In the genomic region with DNA sequence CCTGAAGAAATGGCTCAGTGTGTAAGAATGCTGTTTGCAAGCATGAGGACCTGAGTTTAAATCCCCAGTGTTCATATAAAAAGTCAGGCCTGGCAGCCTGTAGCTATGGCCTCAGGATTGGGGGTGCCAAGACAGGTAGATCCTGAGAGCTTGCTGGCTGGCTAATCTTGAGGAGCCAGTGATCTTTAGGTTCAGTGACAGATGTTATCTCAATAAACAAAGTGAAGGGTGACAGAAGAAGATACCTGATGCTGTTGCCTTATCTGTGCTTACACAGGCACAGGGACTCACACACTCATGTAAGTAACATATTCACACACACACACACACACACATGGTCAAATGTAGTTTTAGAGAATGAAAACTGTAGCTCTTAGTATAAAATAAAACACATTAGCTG, we compare ENCODE assay signal across 20 mouse cellular contexts.
DNase-seq lines count a peak whose midpoint lies in the region; ATAC-seq and TF ChIP-seq lines count a peak whose summit lies in the region.
"Had no signal": no experiment of that assay in that cellular context is flagged by ENCODE, and none has a peak within 500 bp of the region (broad histone marks: within the 10 kb centered on the region; RNA-seq: fewer than 3 reads in every experiment).

No protein-coding gene starts in this region.

- H3K4me2 ChIP-seq in liver, embryonic 14.5 days (ENCODE audit: low read depth): no peak overlapping the region
- no peak overlapping the region for H3K4me2 ChIP-seq in hindbrain, postnatal 0 days (ENCODE audit: low read depth, low read length)
- no peak overlapping the region for H3K4me2 ChIP-seq in hindbrain, embryonic 12.5 days (replicated peaks)
- H3K4me2 ChIP-seq: embryonic facial prominence, embryonic 12.5 days; forebrain, embryonic 15.5 days; heart, embryonic 12.5 days; hindbrain, embryonic 15.5 days had no signal

- TF ChIP-seq EP300 in MEL (IDR thresholded peaks at IDR 0.05; ENCODE audit: low read depth in 1 of 2, low read length in 2 of 2): peak; percentile 74 to 78
- TF ChIP-seq EP300 in liver, embryonic 14.5 days (IDR thresholded peaks at IDR 0.05; ENCODE audit: low read depth): peak; percentile 75

- H3K9ac ChIP-seq in MEL (ENCODE audit: control insufficient read depth, low read depth, low read length, poor library complexity, severe bottlenecking): no peak overlapping the region
- no peak overlapping the region for H3K9ac ChIP-seq in liver, embryonic 14.5 days (replicated peaks)
- H3K9ac ChIP-seq in hindbrain, postnatal 0 days (replicated peaks; ENCODE audit: low read length): no peak overlapping the region
- H3K9ac ChIP-seq in hindbrain, embryonic 12.5 days: no peak overlapping the region
- H3K9ac ChIP-seq: embryonic facial prominence, embryonic 12.5 days; forebrain, embryonic 15.5 days; heart, embryonic 12.5 days; hindbrain, embryonic 15.5 days had no signal

- ATAC-seq in liver, embryonic 14.5 days (ENCODE audit: insufficient read depth): peak; percentile 81
- ATAC-seq in megakaryocyte-erythroid progenitor cell, adult 5-6 weeks (replicated peaks; ENCODE audit: low FRiP score, low TSS enrichment, poor library complexity, severe bottlenecking): peak; percentile 65
- no peak for ATAC-seq in hindbrain, postnatal 0 days
- no peak for ATAC-seq in hindbrain, embryonic 12.5 days (ENCODE audit: low FRiP score)
- ATAC-seq: activated CD4-positive, CD25-positive, alpha-beta regulatory T cell, adult 4 months; forebrain, embryonic 15.5 days; inflammation-experienced regulatory T-cells, adult 6 months; Patski had no signal

- no peak for TF ChIP-seq POLR2A in MEL (IDR thresholded peaks at IDR 0.05; ENCODE audit: control insufficient read depth in 1 of 2, insufficient read depth in 1 of 2, low read depth in 1 of 2, low read length in 2 of 2, poor library complexity in 1 of 2)

- peak; percentile 37 for DNase-seq in MEL (ENCODE audit: low read depth, low spot score)
- DNase-seq in c-Kit-positive CD71-positive TER-119-positive erythroid progenitor cells, embryonic 14.5 days (ENCODE audit: low spot score): peak; percentile 18
- peak; percentile 14 to 33 (median 30) for DNase-seq in liver, embryonic 14.5 days (ENCODE audit: low read depth in 3 of 3, low spot score in 3 of 3)
- DNase-seq in hindbrain, postnatal 0 days (ENCODE audit: low spot score): no peak
- no peak for DNase-seq in embryo, embryonic 10.5 days (ENCODE audit: low spot score)
- DNase-seq: adrenal gland, postnatal 14 days; cerebellum, adult 2 months; cerebellum, postnatal 14 days; gastrocnemius, postnatal 10 days; heart, adult 2 months had no signal

- no peak overlapping the region for H3K4me3 ChIP-seq in MEL (ENCODE audit: control insufficient read depth in 1 of 2, insufficient read depth in 1 of 2, low read depth in 2 of 2, low read length in 2 of 2)
- no peak overlapping the region for H3K4me3 ChIP-seq in liver, embryonic 14.5 days (ENCODE audit: insufficient read depth in 1 of 2, low read depth in 2 of 2, low read length in 2 of 2)
- no peak overlapping the region for H3K4me3 ChIP-seq in hindbrain, postnatal 0 days (ENCODE audit: low read length)
- no peak overlapping the region for H3K4me3 ChIP-seq in hindbrain, embryonic 12.5 days
- H3K4me3 ChIP-seq: embryonic facial prominence, embryonic 12.5 days; forebrain, embryonic 15.5 days; heart, adult 2 months; heart, embryonic 12.5 days; hindbrain, embryonic 10.5 days; hindbrain, embryonic 15.5 days had no signal

- TF ChIP-seq RAD21 in MEL (IDR thresholded peaks at IDR 0.05; ENCODE audit: low read depth, low read length): no peak

- H3K27me3 ChIP-seq in MEL (ENCODE audit: control insufficient read depth in 1 of 2, insufficient read depth in 2 of 2, low read length in 2 of 2): peaks cover 0 to 6% of the 10 kb centered on the region in 2 experiments; a peak in 2 of 4 replicates
- no peaks in the 10 kb centered on the region; the same call in 1 of the 2 replicates for H3K27me3 ChIP-seq in liver, embryonic 14.5 days (ENCODE audit: control insufficient read depth, insufficient read depth, low read length)
- H3K27me3 ChIP-seq in hindbrain, postnatal 0 days (ENCODE audit: insufficient read depth, low read length): no peaks in the 10 kb centered on the region
- H3K27me3 ChIP-seq in hindbrain, embryonic 12.5 days: no peaks in the 10 kb centered on the region
- H3K27me3 ChIP-seq: embryonic facial prominence, embryonic 12.5 days; forebrain, embryonic 15.5 days; heart, embryonic 12.5 days; hindbrain, embryonic 15.5 days had no signal

- H3K79me2 ChIP-seq in MEL (ENCODE audit: control insufficient read depth, insufficient read depth, low read length, poor library complexity): no peaks in the 10 kb centered on the region

- H3K27ac ChIP-seq in MEL (ENCODE audit: control insufficient read depth, low read depth, low read length): no peak overlapping the region
- H3K27ac ChIP-seq in liver, embryonic 14.5 days: no peak overlapping the region
- no peak overlapping the region for H3K27ac ChIP-seq in hindbrain, postnatal 0 days
- H3K27ac ChIP-seq in hindbrain, embryonic 12.5 days: no peak overlapping the region
- H3K27ac ChIP-seq: embryonic facial prominence, embryonic 12.5 days; forebrain, embryonic 15.5 days; heart, adult 2 months; hindbrain, embryonic 10.5 days; hindbrain, embryonic 15.5 days had no signal

- H3K9me3 ChIP-seq in MEL (replicated peaks; ENCODE audit: insufficient read depth, low read length): no peaks in the 10 kb centered on the region; the same call in 1 of the 2 replicates
- H3K9me3 ChIP-seq in liver, embryonic 14.5 days (ENCODE audit: control insufficient read depth, low read length): no peaks in the 10 kb centered on the region
- H3K9me3 ChIP-seq in hindbrain, postnatal 0 days (ENCODE audit: low read length): no peaks in the 10 kb centered on the region
- H3K9me3 ChIP-seq in hindbrain, embryonic 12.5 days (replicated peaks): no peaks in the 10 kb centered on the region
- H3K9me3 ChIP-seq: embryonic facial prominence, embryonic 12.5 days; forebrain, embryonic 15.5 days; heart, embryonic 12.5 days; hindbrain, embryonic 10.5 days; hindbrain, embryonic 15.5 days had no signal

- no peak for TF ChIP-seq CTCF in MEL (IDR thresholded peaks at IDR 0.05 in 2 of 3, conservative IDR thresholded peaks at IDR 0.05 in 1 of 3; ENCODE audit: control insufficient read depth in 1 of 3, insufficient read depth in 1 of 3, low read depth in 2 of 3, low read length in 3 of 3, poor library complexity in 1 of 3, severe bottlenecking in 1 of 3)
- TF ChIP-seq CTCF in liver, embryonic 14.5 days (IDR thresholded peaks at IDR 0.05; ENCODE audit: low read depth): no peak
- no peak for TF ChIP-seq CTCF in hindbrain, postnatal 0 days (IDR thresholded peaks at IDR 0.05; ENCODE audit: low read depth)

- no peaks in the 10 kb centered on the region; a peak in 1 of 4 replicates for H3K36me3 ChIP-seq in MEL (ENCODE audit: control insufficient read depth in 1 of 2, insufficient read depth in 2 of 2, low read length in 2 of 2)
- no peaks in the 10 kb centered on the region for H3K36me3 ChIP-seq in liver, embryonic 14.5 days (replicated peaks; ENCODE audit: control insufficient read depth, insufficient read depth, low read depth)
- H3K36me3 ChIP-seq in hindbrain, postnatal 0 days (ENCODE audit: insufficient read depth, low read length): no peaks in the 10 kb centered on the region
- no peaks in the 10 kb centered on the region for H3K36me3 ChIP-seq in hindbrain, embryonic 12.5 days
- H3K36me3 ChIP-seq: embryonic facial prominence, embryonic 12.5 days; forebrain, embryonic 15.5 days; heart, embryonic 12.5 days; hindbrain, embryonic 10.5 days; hindbrain, embryonic 15.5 days had no signal

- peaks cover 0 to 4% of the 10 kb centered on the region in 2 experiments; a peak in 2 of 4 replicates for H3K4me1 ChIP-seq in MEL (ENCODE audit: control insufficient read depth in 1 of 2, insufficient read depth in 2 of 2, low read length in 2 of 2)
- H3K4me1 ChIP-seq in liver, embryonic 14.5 days (replicated peaks; ENCODE audit: control insufficient read depth in 2 of 2, insufficient read depth in 2 of 2, low read length in 1 of 2): peaks cover 2 to 6% of the 10 kb centered on the region in 2 experiments; a peak in 3 of 4 replicates
- no peaks in the 10 kb centered on the region for H3K4me1 ChIP-seq in hindbrain, postnatal 0 days (ENCODE audit: insufficient read depth, low read length)
- no peaks in the 10 kb centered on the region for H3K4me1 ChIP-seq in hindbrain, embryonic 12.5 days
- H3K4me1 ChIP-seq: embryonic facial prominence, embryonic 12.5 days; heart, embryonic 12.5 days; hindbrain, embryonic 10.5 days; hindbrain, embryonic 15.5 days had no signal

TF ChIP-seq in MEL, 35 proteins besides CTCF, POLR2A, EP300 and RAD21:
- no peak for TF ChIP-seq POLR2AphosphoS2 (IDR thresholded peaks at IDR 0.05; ENCODE audit: low read length)
- peak; percentile 51 for TF ChIP-seq ETS1 (IDR thresholded peaks at IDR 0.05; ENCODE audit: low read depth, low read length)
- TF ChIP-seq MXI1 (IDR thresholded peaks at IDR 0.05; ENCODE audit: low read depth, low read length): peak; percentile 35; the same call in 1 of the 2 replicates
- TF ChIP-seq MAFK (IDR thresholded peaks at IDR 0.05; ENCODE audit: borderline replicate concordance, low read depth, low read length): no peak
- TF ChIP-seq RCOR1 (IDR thresholded peaks at IDR 0.05; ENCODE audit: low read depth, low read length): no peak
- TF ChIP-seq GATA1 (IDR thresholded peaks at IDR 0.05; ENCODE audit: low read depth, low read length): peak; percentile 81
- no peak for TF ChIP-seq CHD2 (IDR thresholded peaks at IDR 0.05; ENCODE audit: low read length)
- peak; percentile 93 for TF ChIP-seq TCF12 (IDR thresholded peaks at IDR 0.05; ENCODE audit: low read depth, low read length)
- TF ChIP-seq ZKSCAN1 (IDR thresholded peaks at IDR 0.05; ENCODE audit: low read depth, low read length): no peak
- TF ChIP-seq MEF2A (IDR thresholded peaks at IDR 0.05; ENCODE audit: extremely low read depth, insufficient replicate concordance, low read depth, low read length, poor library complexity, severe bottlenecking): no peak
- no peak for TF ChIP-seq BHLHE40 (IDR thresholded peaks at IDR 0.05; ENCODE audit: borderline replicate concordance, low read depth, low read length)
- TF ChIP-seq TAL1 (IDR thresholded peaks at IDR 0.05; ENCODE audit: low read length): peak; percentile 35; the same call in 1 of the 2 replicates

Comparison
In these comparisons a context has a peak if more than half of its experiments do, and no peak if none do; other contexts are left out.
1. DNase-seq: peak in MEL (single experiment), c-Kit-positive CD71-positive TER-119-positive erythroid progenitor cells, embryonic 14.5 days (single experiment) and liver, embryonic 14.5 days (3 of 3); none in hindbrain, postnatal 0 days (single experiment) and embryo, embryonic 10.5 days (single experiment).
2. ATAC-seq: peak in liver, embryonic 14.5 days (single experiment) and megakaryocyte-erythroid progenitor cell, adult 5-6 weeks (single experiment); none in hindbrain, postnatal 0 days (single experiment) and hindbrain, embryonic 12.5 days (single experiment).